Mouse (Mus musculus): ENCODE results near the gene Vta1. TPM values are rescaled to one million over a fixed set of nuclear protein-coding genes. Genes with fewer than 3 reads are reported as not detected.

Vta1 gene
- total RNA-seq (2021) = 10 to 100 TPM; 37.1 to 37.4 TPM
- long read RNA-seq, experiment 1, transcript Vta1-203 (7 exons, 753 nt) = minor isoform, 8 of 67 reads
- long read RNA-seq, experiment 1, transcript Vta1-205 (8 exons, 1,974 nt) = major isoform, 52 of 67 reads
- long read RNA-seq, experiment 1, partial matches to known transcripts = 2 of 67 reads
- long read RNA-seq, experiment 1, other reads (novel, unspliced or antisense) = 4 of 67 reads
- long read RNA-seq, experiment 2, transcript Vta1-205 (8 exons, 1,974 nt) = major isoform, 34 of 45 reads
- long read RNA-seq, experiment 2, transcript Vta1-203 (7 exons, 753 nt) = minor isoform, 6 of 45 reads
- long read RNA-seq, experiment 2, partial matches to known transcripts = 2 of 45 reads
- long read RNA-seq, experiment 2, other reads (novel, unspliced or antisense) = 2 of 45 reads

- DNase-seq (ENCODE audit: low spot score in 2 of 2) = peak; percentile 93 to 99
Observed at GRCm38 (mm10) chr10:14705072-14706066, at the start of gene Vta1, which contains the start of gene Nmbr. TSS of gene Vta1 (minus strand) at chr10:14705560. TSS of gene Nmbr (plus strand) at chr10:14705591.

- peak in 1 of 2 experiments; percentile 9 for DNase-seq (ENCODE audit: low spot score in 2 of 2)
Observed at GRCm38 (mm10) chr10:14734285-14734684, 28.9 kb upstream of the Vta1 start.

GRCm38 (mm10) chr10:14725671-14726070, 20.3 kb upstream of the Vta1 start:
- DNase-seq (ENCODE audit: low spot score in 2 of 2) = no peak

- no peak for DNase-seq (ENCODE audit: low spot score in 2 of 2)
Observed at GRCm38 (mm10) chr10:14718114-14718513, 12.8 kb upstream of the Vta1 start, which contains the start of gene Gje1. TSS of gene Gje1 (minus strand) at chr10:14718214.

GRCm38 (mm10) chr10:14703830-14704420, 1.4 kb downstream of the Vta1 start:
- DNase-seq (ENCODE audit: low spot score in 2 of 2) = no peak

- no peak for DNase-seq (ENCODE audit: low spot score in 2 of 2)
Observed at GRCm38 (mm10) chr10:14703239-14703638, 2.1 kb downstream of the Vta1 start.

GRCm38 (mm10) chr10:14690349-14690748, 15.0 kb downstream of the Vta1 start:
- DNase-seq (ENCODE audit: low spot score in 2 of 2) = no peak

GRCm38 (mm10) chr10:14688785-14689442, 16.4 kb downstream of the Vta1 start:
- no peak for DNase-seq (ENCODE audit: low spot score in 2 of 2)

GRCm38 (mm10) chr10:14685663-14686062, 19.7 kb downstream of the Vta1 start:
- no peak for DNase-seq (ENCODE audit: low spot score in 2 of 2)

GRCm38 (mm10) chr10:14666147-14666546, 39.2 kb downstream of the Vta1 start:
- no peak for DNase-seq (ENCODE audit: low spot score in 2 of 2)

GRCm38 (mm10) chr10:14660875-14661274, 44.5 kb downstream of the Vta1 start:
- no peak for DNase-seq (ENCODE audit: low spot score in 2 of 2)

- no peak for DNase-seq (ENCODE audit: low spot score in 2 of 2)
Observed at GRCm38 (mm10) chr10:14639635-14640034, 65.7 kb downstream of the Vta1 start.

- no peak for DNase-seq (ENCODE audit: low spot score in 2 of 2)
Observed at GRCm38 (mm10) chr10:14639043-14639442, 66.3 kb downstream of the Vta1 start.

GRCm38 (mm10) chr10:14625706-14626105, 79.7 kb downstream of the Vta1 start:
- DNase-seq (ENCODE audit: low spot score in 2 of 2) = no peak

- DNase-seq (ENCODE audit: low spot score in 2 of 2) = no peak
Observed at GRCm38 (mm10) chr10:14619156-14619555, 86.2 kb downstream of the Vta1 start.

GRCm38 (mm10) chr10:14618301-14618700, 87.1 kb downstream of the Vta1 start:
- no peak for DNase-seq (ENCODE audit: low spot score in 2 of 2)

GRCm38 (mm10) chr10:14615441-14615840, 89.9 kb downstream of the Vta1 start:
- no peak for DNase-seq (ENCODE audit: low spot score in 2 of 2)

- no peak for DNase-seq (ENCODE audit: low spot score in 2 of 2)
Observed at GRCm38 (mm10) chr10:14607597-14607996, 97.8 kb downstream of the Vta1 start.

Data from gastrocnemius, postnatal 4 days (tissue).